Mouse (Mus musculus) erythroid progenitor cell, adult 5-6 weeks (primary cell): ENCODE data around the gene Ccdc70. TPM values are rescaled to one million over a fixed set of nuclear protein-coding genes. Genes with fewer than 3 reads are reported as not detected.

Experiments used
- ATAC-seq: replicated peaks from 2 replicates; pipeline ENCODE4 v1.8.0; 2016; ENCODE audit warnings: moderate number of reproducible peaks, mild to moderate bottlenecking, moderate TSS enrichment, inconsistent platforms; ENCODE audit not compliant: poor library complexity, low FRiP score, severe bottlenecking
- total RNA-seq, 2 experiments: library from RNA; stranded (forward) in 1 of 2; stranded (reverse) in 1 of 2; fragments of 150-400 nt in 1 of 2; fragments of 186-747, 209-891 nt in 1 of 2; gene quantifications; 2 replicates each; pipeline versions ENCODE4 v1.2.3 to v1.2.4; 2015 to 2017; ENCODE audit warnings: low replicate concordance in 2 of 2

The Ccdc70 gene
- total RNA-seq, 2 experiments from 2014 or later: not detected

DNA sequence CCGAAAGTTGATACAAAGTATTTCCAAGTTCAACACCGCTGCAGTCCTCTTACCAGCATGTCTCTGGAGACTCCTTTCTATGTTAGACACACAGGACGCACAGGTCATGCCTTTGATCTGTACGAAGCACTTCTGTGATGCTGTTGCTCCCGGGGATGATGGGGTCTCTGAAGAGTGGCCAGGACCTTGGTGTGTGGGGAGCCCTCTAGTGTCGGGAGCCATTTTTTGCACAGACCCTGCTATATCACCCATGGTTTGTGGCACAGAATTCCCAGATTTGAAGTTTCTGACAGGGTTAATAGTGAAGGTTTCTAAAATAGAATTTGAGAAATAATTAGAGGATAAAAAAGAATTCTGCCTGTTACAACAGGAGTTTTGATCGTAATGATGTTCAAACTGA lies 52.7 kb downstream of the Ccdc70 start:
- ATAC-seq: no peak

Other genes starting within 250 kb of the Ccdc70 start
- not detected in 2 replicates for gene Defa24, start 235.3 kb upstream of the Ccdc70 start, total RNA-seq (2015; ENCODE audit: low replicate concordance)
- gene Defa24, start 235.3 kb upstream of the Ccdc70 start, total RNA-seq (2017; ENCODE audit: low replicate concordance): not detected in 2 replicates
- gene Defb50, start 146.2 kb upstream of the Ccdc70 start, total RNA-seq (2015; ENCODE audit: low replicate concordance): not detected in 2 replicates
- not detected in 2 replicates for gene Defb50, start 146.2 kb upstream of the Ccdc70 start, total RNA-seq (2017; ENCODE audit: low replicate concordance)
- not detected in 2 replicates for gene Defb2, start 129.8 kb upstream of the Ccdc70 start, total RNA-seq (2015; ENCODE audit: low replicate concordance)
- gene Defb2, start 129.8 kb upstream of the Ccdc70 start, total RNA-seq (2017; ENCODE audit: low replicate concordance): not detected in 2 replicates
- not detected in 2 replicates for gene Defb10, start 110.9 kb upstream of the Ccdc70 start, total RNA-seq (2015; ENCODE audit: low replicate concordance)
- gene Defb10, start 110.9 kb upstream of the Ccdc70 start, total RNA-seq (2017; ENCODE audit: low replicate concordance): not detected in 2 replicates
- gene Defb9, start 84.4 kb upstream of the Ccdc70 start, total RNA-seq (2015; ENCODE audit: low replicate concordance): not detected in 2 replicates
- gene Defb9, start 84.4 kb upstream of the Ccdc70 start, total RNA-seq (2017; ENCODE audit: low replicate concordance): not detected in 2 replicates
- gene Defb11, start 63.4 kb upstream of the Ccdc70 start, total RNA-seq (2015; ENCODE audit: low replicate concordance): not detected in 2 replicates
- not detected in 2 replicates for gene Defb11, start 63.4 kb upstream of the Ccdc70 start, total RNA-seq (2017; ENCODE audit: low replicate concordance)
- gene Defb15, start 37.1 kb upstream of the Ccdc70 start, total RNA-seq (2015; ENCODE audit: low replicate concordance): not detected in 2 replicates
- gene Defb15, start 37.1 kb upstream of the Ccdc70 start, total RNA-seq (2017; ENCODE audit: low replicate concordance): not detected in 2 replicates
- gene Defb35, start 31.4 kb upstream of the Ccdc70 start, total RNA-seq (2015; ENCODE audit: low replicate concordance): not detected in 2 replicates
- not detected in 2 replicates for gene Defb35, start 31.4 kb upstream of the Ccdc70 start, total RNA-seq (2017; ENCODE audit: low replicate concordance)
- not detected in 2 replicates for gene Defb13, start 23.0 kb upstream of the Ccdc70 start, total RNA-seq (2015; ENCODE audit: low replicate concordance)
- gene Defb13, start 23.0 kb upstream of the Ccdc70 start, total RNA-seq (2017; ENCODE audit: low replicate concordance): not detected in 2 replicates
- not detected in 2 replicates for gene Fam90a1a, start 11.1 kb upstream of the Ccdc70 start, total RNA-seq (2015; ENCODE audit: low replicate concordance)
- not detected in 2 replicates for gene Fam90a1a, start 11.1 kb upstream of the Ccdc70 start, total RNA-seq (2017; ENCODE audit: low replicate concordance)
- 8.6 and 11.3 TPM in 2 replicates for gene Atp7b, start 90.5 kb downstream of the Ccdc70 start, total RNA-seq (2015; ENCODE audit: low replicate concordance)
- 4.5 and 8.5 TPM in 2 replicates for gene Atp7b, start 90.5 kb downstream of the Ccdc70 start, total RNA-seq (2017; ENCODE audit: low replicate concordance)
- gene Alg11, start 90.9 kb downstream of the Ccdc70 start, total RNA-seq (2015; ENCODE audit: low replicate concordance): 3.2 and 5.4 TPM in 2 replicates
- 4.7 and 28.4 TPM in 2 replicates for gene Alg11, start 90.9 kb downstream of the Ccdc70 start, total RNA-seq (2017; ENCODE audit: low replicate concordance)
- gene Nek5, start 155.3 kb downstream of the Ccdc70 start, total RNA-seq (2015; ENCODE audit: low replicate concordance): not detected in 2 replicates
- gene Nek5, start 155.3 kb downstream of the Ccdc70 start, total RNA-seq (2017; ENCODE audit: low replicate concordance): not detected in 2 replicates
- 18.9 and 45.0 TPM in 2 replicates for gene Nek3, start 196.7 kb downstream of the Ccdc70 start, total RNA-seq (2015; ENCODE audit: low replicate concordance)
- gene Nek3, start 196.7 kb downstream of the Ccdc70 start, total RNA-seq (2017; ENCODE audit: low replicate concordance): 39.0 and 46.9 TPM in 2 replicates
- 292 and 294 TPM in 2 replicates for gene Ckap2, start 216.0 kb downstream of the Ccdc70 start, total RNA-seq (2015; ENCODE audit: low replicate concordance)
- 270 and 283 TPM in 2 replicates for gene Ckap2, start 216.0 kb downstream of the Ccdc70 start, total RNA-seq (2017; ENCODE audit: low replicate concordance)
- gene Vps36, start 223.0 kb downstream of the Ccdc70 start, total RNA-seq (2015; ENCODE audit: low replicate concordance): 7.1 and 7.2 TPM in 2 replicates
- gene Vps36, start 223.0 kb downstream of the Ccdc70 start, total RNA-seq (2017; ENCODE audit: low replicate concordance): 6.0 and 6.1 TPM in 2 replicates